ENCODE assay signal across 10 mouse cellular contexts in genomic region chr3:149184136-149184551, GRCm38 (mm10).
DNase-seq lines count a peak whose midpoint lies in the region; ATAC-seq lines count a peak whose summit lies in the region.
"Had no signal": no experiment of that assay in that cellular context is flagged by ENCODE, and none has a peak within 500 bp of the region (broad histone marks: within the 10 kb centered on the region; RNA-seq: fewer than 3 reads in every experiment).

No protein-coding gene starts in this region.

- H3K9ac ChIP-seq in heart, embryonic 12.5 days = no peak overlapping the region
- no peak overlapping the region for H3K9ac ChIP-seq in intestine, embryonic 16.5 days (ENCODE audit: low read depth, low read length)
- H3K9ac ChIP-seq in midbrain, embryonic 13.5 days (replicated peaks) = peak overlapping the region; percentile 46

- H3K4me2 ChIP-seq in heart, embryonic 12.5 days = peak overlapping the region; percentile 57
- no peak overlapping the region; the same call in 1 of the 2 replicates for H3K4me2 ChIP-seq in intestine, embryonic 16.5 days (ENCODE audit: low read depth, low read length)
- H3K4me2 ChIP-seq in midbrain, embryonic 13.5 days (replicated peaks) = peak overlapping the region; percentile 40

- ATAC-seq in heart, embryonic 12.5 days (ENCODE audit: insufficient number of reproducible peaks, low FRiP score) = no peak
- no peak for ATAC-seq in intestine, embryonic 16.5 days
- peak; percentile 68 for ATAC-seq in midbrain, embryonic 13.5 days
- no peak for ATAC-seq in granulocyte monocyte progenitor cell, adult 5-6 weeks (replicated peaks; ENCODE audit: poor library complexity, severe bottlenecking)

- H3K27me3 ChIP-seq in heart, embryonic 12.5 days (replicated peaks) = no peaks in the 10 kb centered on the region
- H3K27me3 ChIP-seq in intestine, embryonic 16.5 days (replicated peaks; ENCODE audit: control insufficient read depth, insufficient read depth, low read length) = no peaks in the 10 kb centered on the region
- H3K27me3 ChIP-seq in midbrain, embryonic 13.5 days = 0 out of 2 replicates have a peak, but pooled peaks cover 3% of the 10 kb centered on the region

- peak overlapping the region; percentile 10; the same call in 1 of the 2 replicates for H3K4me3 ChIP-seq in heart, embryonic 12.5 days
- no peak overlapping the region for H3K4me3 ChIP-seq in intestine, embryonic 16.5 days (ENCODE audit: low read length)
- H3K4me3 ChIP-seq in midbrain, embryonic 13.5 days (replicated peaks) = peak overlapping the region; percentile 12; the same call in 1 of the 2 replicates

- H3K4me1 ChIP-seq in heart, embryonic 12.5 days (replicated peaks) = peaks cover 12% of the 10 kb centered on the region
- H3K4me1 ChIP-seq in intestine, embryonic 16.5 days (ENCODE audit: control insufficient read depth, insufficient read depth, low read length) = peaks cover 12% of the 10 kb centered on the region
- peaks cover 6% of the 10 kb centered on the region for H3K4me1 ChIP-seq in midbrain, embryonic 13.5 days (replicated peaks)

- no peak for DNase-seq in heart, adult 8-10 months (ENCODE audit: low spot score)
- DNase-seq in embryo, embryonic 9.5 days (ENCODE audit: extremely low spot score) = peak; percentile 39
- no peak for DNase-seq in frontal cortex, postnatal 36 days (ENCODE audit: low spot score in 2 of 2)
- no peak for DNase-seq in spleen, postnatal 14 days (ENCODE audit: low spot score in 2 of 2)
- DNase-seq: B cell, adult 2 months; right cerebral cortex, adult 18-20 months had no signal

- H3K27ac ChIP-seq in heart, embryonic 12.5 days (ENCODE audit: poor library complexity, severe bottlenecking) = no peak overlapping the region
- peak overlapping the region; percentile 7; the same call in 1 of the 2 replicates for H3K27ac ChIP-seq in intestine, embryonic 16.5 days (ENCODE audit: low read length)
- H3K27ac ChIP-seq in midbrain, embryonic 13.5 days = no peak overlapping the region; the same call in 1 of the 2 replicates

- H3K9me3 ChIP-seq in heart, embryonic 12.5 days (replicated peaks) = no peaks in the 10 kb centered on the region
- H3K9me3 ChIP-seq in intestine, embryonic 16.5 days (ENCODE audit: control insufficient read depth, low read length) = no peaks in the 10 kb centered on the region
- H3K9me3 ChIP-seq in midbrain, embryonic 13.5 days = no peaks in the 10 kb centered on the region

- 7% methylated on average over 12 of the region's 12 CpGs for WGBS in heart, embryonic 12.5 days
- WGBS in intestine, embryonic 16.5 days = 23% methylated on average over 12 of the region's 12 CpGs
- WGBS in midbrain, embryonic 13.5 days = 13% methylated on average over 12 of the region's 12 CpGs

- H3K36me3 ChIP-seq in heart, embryonic 12.5 days = no peaks in the 10 kb centered on the region
- H3K36me3 ChIP-seq in intestine, embryonic 16.5 days (ENCODE audit: control insufficient read depth, insufficient read depth, low read length) = no peaks in the 10 kb centered on the region
- no peaks in the 10 kb centered on the region for H3K36me3 ChIP-seq in midbrain, embryonic 13.5 days
